Mouse (Mus musculus) CH12.LX (cell line): ENCODE measurements around the gene Rmdn2. TPM values are rescaled to one million over a fixed set of nuclear protein-coding genes. Genes with fewer than 3 reads are reported as not detected.

Experiments
- DNase-seq: peaks from one replicate; pipeline ENCODE4 v3.0.0-alpha.2; 2013; ENCODE audit errors: extremely low read depth
- H3K27ac ChIP-seq: 2 replicates; pipeline ENCODE4 v1.5.1; 2012; ENCODE audit warnings: low read depth, mild to moderate bottlenecking, control low read depth, moderate library complexity; ENCODE audit not compliant: insufficient read depth
- H3K27me3 ChIP-seq: replicated peaks from 2 replicates; pipeline ENCODE3; 2012; ENCODE audit warnings: inconsistent platforms
- H3K36me3 ChIP-seq, 2 experiments: replicated peaks in 1 of 2; 2 replicates each; pipeline versions ENCODE3 to v1.6.1; 2012; ENCODE audit warnings: inconsistent platforms in 1 of 2, low read length in 1 of 2, mild to moderate bottlenecking in 1 of 2, mixed read lengths in 1 of 2, moderate library complexity in 1 of 2; ENCODE audit not compliant: control insufficient read depth in 1 of 2, insufficient read depth in 1 of 2
- H3K4me1 ChIP-seq, 2 experiments: 2 replicates each; pipeline ENCODE4 v1.6.1; 2012; ENCODE audit warnings: inconsistent platforms in 1 of 2, moderate library complexity in 1 of 2; ENCODE audit not compliant: insufficient read depth in 2 of 2, control insufficient read depth in 1 of 2
- H3K4me2 ChIP-seq: 2 replicates; pipeline ENCODE4 v1.6.1; 2012; ENCODE audit warnings: low read depth, mild to moderate bottlenecking, control low read depth; ENCODE audit not compliant: poor library complexity, insufficient read depth, severe bottlenecking
- H3K4me3 ChIP-seq, 3 experiments: fragments of 150-350 bp in 1 of 3; sonication (generic) in 1 of 3; replicated peaks in 1 of 3; 2 replicates each; pipeline versions ENCODE3 to v1.5.1; 2011 to 2012; ENCODE audit warnings: low read depth in 2 of 3, low read length in 2 of 3, mild to moderate bottlenecking in 2 of 3, moderate library complexity in 2 of 3, control low read depth in 1 of 3, improper control_type of control experiment in 1 of 3, inconsistent platforms in 1 of 3, mixed read lengths in 1 of 3; ENCODE audit not compliant: poor library complexity in 1 of 3
- H3K79me2 ChIP-seq: replicated peaks from 2 replicates; pipeline ENCODE4 v1.6.1; 2012; ENCODE audit warnings: mild to moderate bottlenecking, moderate library complexity; ENCODE audit not compliant: control insufficient read depth, poor library complexity, insufficient read depth, severe bottlenecking; ENCODE audit errors: extremely low read depth
- H3K9ac ChIP-seq: 2 replicates; pipeline ENCODE4 v1.6.1; 2012; ENCODE audit warnings: low read depth, mild to moderate bottlenecking, control low read depth, moderate library complexity; ENCODE audit not compliant: insufficient read depth
- H3K9me3 ChIP-seq: replicated peaks from 2 replicates; pipeline ENCODE3; 2012; ENCODE audit warnings: low read length, inconsistent platforms, mixed read lengths
- CHD1 ChIP-seq: IDR thresholded peaks from 2 replicates; pipeline ENCODE4 v1.6.1; 2012; ENCODE audit warnings: low read depth, low read length, improper control_type of control experiment, inconsistent platforms
- CHD2 ChIP-seq: IDR thresholded peaks from 2 replicates; pipeline ENCODE4 v1.6.1; 2011; ENCODE audit warnings: low read length, improper control_type of control experiment
- E2F4 ChIP-seq: IDR thresholded peaks from 2 replicates; pipeline ENCODE4 v1.6.1; 2011; ENCODE audit warnings: low read depth, low read length, improper control_type of control experiment; ENCODE audit not compliant: insufficient replicate concordance
- EP300 ChIP-seq: IDR thresholded peaks from 2 replicates; pipeline ENCODE4 v1.6.1; 2011; ENCODE audit warnings: low read length, improper control_type of control experiment
- IRF4 ChIP-seq: IDR thresholded peaks from 2 replicates; pipeline ENCODE4 v1.6.1; 2014; ENCODE audit warnings: low read depth, mild to moderate bottlenecking, inconsistent platforms, low read length, improper control_type of control experiment
- JUN ChIP-seq: IDR thresholded peaks from 2 replicates; pipeline ENCODE4 v1.6.1; 2011; ENCODE audit warnings: low read depth, mild to moderate bottlenecking, low read length, improper control_type of control experiment, moderate library complexity; ENCODE audit not compliant: insufficient read depth
- MEF2A ChIP-seq: IDR thresholded peaks from 2 replicates; pipeline ENCODE4 v1.6.1; 2014; ENCODE audit warnings: low read depth, mild to moderate bottlenecking, inconsistent platforms, low read length, improper control_type of control experiment, borderline replicate concordance
- MYC ChIP-seq: IDR thresholded peaks from 2 replicates; pipeline ENCODE4 v1.6.1; 2011; ENCODE audit warnings: low read depth, mild to moderate bottlenecking, improper control_type of control experiment, low read length
- NELFE ChIP-seq: IDR thresholded peaks from 2 replicates; pipeline ENCODE4 v1.6.1; 2011; ENCODE audit warnings: low read depth, low read length, improper control_type of control experiment
- NRF1 ChIP-seq: IDR thresholded peaks from 2 replicates; pipeline ENCODE4 v1.6.1; 2014; ENCODE audit warnings: low read depth, mild to moderate bottlenecking, inconsistent platforms, low read length, improper control_type of control experiment, moderate library complexity
- POLR2AphosphoS2 ChIP-seq: IDR thresholded peaks from 2 replicates; pipeline ENCODE4 v1.6.1; 2011; ENCODE audit warnings: low read depth, low read length, improper control_type of control experiment
- RCOR1 ChIP-seq: conservative IDR thresholded peaks from 2 replicates; pipeline ENCODE4 v1.6.1; 2012; ENCODE audit warnings: low read depth, mild to moderate bottlenecking, inconsistent platforms, low read length, improper control_type of control experiment
- SMC3 ChIP-seq: IDR thresholded peaks from 2 replicates; pipeline ENCODE4 v1.6.1; 2011; ENCODE audit warnings: low read depth, low read length, improper control_type of control experiment
- dilution Hi-C: fragments of 300-500 bp; cut with MboI; formaldehyde crosslinking; loops from 2 replicates; pipeline ENCODE4 v1.14.3; 2020; ENCODE audit warnings: low sequenced_read_pairs; ENCODE audit not compliant: extremely low pct_unique_long_range_greater_than_20kb, extremely low pct_ligation_motif_present
- in situ Hi-C: fragments of 300-500 bp; cut with MboI; formaldehyde crosslinking; loops from 3 replicates; pipeline ENCODE4 v1.14.3; 2019; ENCODE audit warnings: low sequenced_read_pairs, low pct_ligation_motif_present, low pct_unique_long_range_greater_than_20kb, mixed read lengths
- polyA plus RNA-seq: library from polyadenylated mRNA; unstranded; fragments of >175 nt; gene quantifications from 2 replicates; pipeline ENCODE4 v1.2.1, GENCODE M21; 2012; ENCODE audit warnings: low read depth; ENCODE audit not compliant: insufficient read length
- total RNA-seq, 2 experiments: library from RNA; depleted of rRNA; stranded (reverse); fragments of 300-350 nt in 1 of 2; fragments of >200 nt in 1 of 2; gene quantifications; 2 replicates each; pipeline ENCODE4 v1.2.3; 2012 to 2014

Rmdn2 gene
- total and polyA plus RNA-seq, 3 experiments, result 0.59 to 3.0 (median 2.2) TPM

GRCm38 (mm10) chr17:79712536-79712935 lies 100.9 kb downstream of the Rmdn2 start:
- H3K79me2 ChIP-seq, result no peaks in the 10 kb centered on the region
- no peak overlapping the region for H3K4me3 ChIP-seq
- dilution Hi-C loops (no loop called here), in situ Hi-C loops (loop anchor here (25.0 kb wide), 1 partner anchor 475 kb away; no protein-coding TSS in a partner anchor)
- H3K4me1 ChIP-seq, result peaks cover 0 to 6% of the 10 kb centered on the region in 2 experiments; a peak in 1 of 4 replicates
- DNase-seq, result no peak
- TF ChIP-seq NELFE (no peak), MEF2A (no peak), RCOR1 (no peak), CHD1 (no peak), POLR2AphosphoS2 (no peak), NRF1 (no peak), SMC3 (no peak), MYC (no peak), E2F4 (no peak), JUN (no peak), EP300 (no peak)
- H3K27ac ChIP-seq, result no peak overlapping the region
- H3K9ac ChIP-seq, result no peak overlapping the region
- H3K27me3 ChIP-seq, result peaks cover 20% of the 10 kb centered on the region
- H3K4me2 ChIP-seq, result no peak overlapping the region
- peaks cover 8% of the 10 kb centered on the region for H3K9me3 ChIP-seq
- no peaks in the 10 kb centered on the region for H3K36me3 ChIP-seq

- TF ChIP-seq IRF4, result no peak
- no peak for TF ChIP-seq CHD2
- TF ChIP-seq, all 38 proteins: peak for 0
- dilution Hi-C loops, result no loop called here
Observed at GRCm38 (mm10) chr17:79713276-79713642, 101.6 kb downstream of the Rmdn2 start.

More at GRCm38 (mm10) chr17:79713276-79713642, 101.6 kb downstream of the Rmdn2 start:
- Histone ChIP-seq H3K9me3 (peaks cover 8% of the 10 kb centered on the region), H3K4me3 (no peak overlapping the region), H3K9ac (no peak overlapping the region), H3K4me2 (no peak overlapping the region), H3K36me3 (no peaks in the 10 kb centered on the region), H3K79me2 (no peaks in the 10 kb centered on the region), H3K27me3 (peaks cover 25% of the 10 kb centered on the region), H3K27ac (no peak overlapping the region), H3K4me1 (peaks cover 0 to 6% of the 10 kb centered on the region in 2 experiments; a peak in 1 of 4 replicates)
- no peak for DNase-seq
- in situ Hi-C loops, result loop anchor here (25.0 kb wide), 1 partner anchor 474 kb away; no protein-coding TSS in a partner anchor
